Mouse (Mus musculus): ENCODE results near the gene Ackr3.

Gene Ackr3

GRCm38 (mm10) chr1:90230611-90231010 is 26.8 kb downstream of the Ackr3 start:
- no peak for DNase-seq (ENCODE audit: low spot score)

- DNase-seq (ENCODE audit: low spot score) = no peak
These were observed 28.1 kb downstream of the Ackr3 start for GRCm38 (mm10) chr1:90231591-90232490.

GRCm38 (mm10) chr1:90232491-90232885 is 28.7 kb downstream of the Ackr3 start:
- no peak for DNase-seq (ENCODE audit: low spot score)

DNA sequence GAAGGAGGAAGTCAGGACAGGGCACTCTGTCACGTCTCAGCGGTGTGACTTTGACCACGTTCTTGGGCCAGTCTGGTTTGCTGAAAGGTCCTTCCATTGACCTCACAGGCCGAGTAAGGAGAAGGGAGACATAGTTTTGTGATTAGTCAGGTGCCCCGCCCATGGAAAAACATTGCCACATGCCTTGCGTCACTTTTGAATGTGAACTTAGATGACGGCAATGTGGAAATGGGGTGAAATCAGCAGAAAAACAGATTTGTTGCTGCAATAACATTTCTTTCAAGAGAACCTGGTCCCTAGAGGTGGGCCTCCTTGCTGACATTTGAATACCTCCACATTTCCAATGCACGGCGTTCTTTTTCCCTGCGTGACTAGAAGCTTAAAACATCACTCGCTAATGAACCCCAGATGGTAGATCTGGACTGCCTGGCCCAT is 30.9 kb downstream of the Ackr3 start:
- no peak for DNase-seq (ENCODE audit: low spot score)

GRCm38 (mm10) chr1:90236640-90237039 is 32.9 kb downstream of the Ackr3 start:
- no peak for DNase-seq (ENCODE audit: low spot score)

GRCm38 (mm10) chr1:90238095-90238888 is 34.5 kb downstream of the Ackr3 start:
- DNase-seq (ENCODE audit: low spot score) = no peak

DNA sequence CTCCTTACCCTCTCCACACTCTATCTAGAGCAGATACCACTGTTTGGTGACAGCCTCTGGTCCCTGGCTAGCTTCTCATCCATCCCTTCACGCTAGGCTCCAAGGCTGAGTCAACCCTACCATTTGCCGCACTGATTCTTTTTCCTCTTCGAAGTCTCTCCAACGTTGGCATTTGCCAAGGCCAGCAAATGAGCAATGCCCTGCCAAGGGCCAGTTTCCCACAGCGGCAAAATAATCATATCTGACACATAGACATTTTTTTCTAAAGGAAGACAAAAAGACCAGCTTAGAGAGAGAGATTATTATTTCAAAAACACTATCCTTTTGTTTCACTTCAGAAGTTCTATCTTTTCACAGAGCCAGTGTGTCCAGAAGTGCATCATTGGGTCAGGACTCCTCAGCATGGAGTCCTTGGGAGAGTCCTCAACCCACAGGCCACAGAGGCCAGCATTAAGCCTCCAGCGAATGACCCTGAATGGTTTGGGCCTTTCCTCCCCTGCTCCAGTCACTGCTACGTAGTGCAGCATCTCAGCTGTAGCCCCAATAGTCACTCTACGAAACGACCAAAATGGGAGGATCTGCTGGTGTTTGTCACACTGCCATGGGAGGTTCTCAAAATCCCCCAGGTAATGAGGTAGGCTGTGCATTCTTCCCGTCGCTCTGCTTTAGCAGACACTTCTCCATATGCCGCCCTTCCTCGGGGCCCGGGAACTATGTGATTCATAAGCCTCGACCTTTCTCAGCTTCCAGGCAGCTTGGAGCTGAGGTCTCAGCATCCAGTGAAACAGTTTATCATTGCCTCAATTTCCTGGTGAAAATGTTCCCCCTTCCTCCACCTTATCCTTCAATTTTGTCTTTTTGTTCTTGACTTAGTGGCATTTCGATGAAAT is 35.8 kb downstream of the Ackr3 start:
- DNase-seq (ENCODE audit: low spot score) = no peak

DNA sequence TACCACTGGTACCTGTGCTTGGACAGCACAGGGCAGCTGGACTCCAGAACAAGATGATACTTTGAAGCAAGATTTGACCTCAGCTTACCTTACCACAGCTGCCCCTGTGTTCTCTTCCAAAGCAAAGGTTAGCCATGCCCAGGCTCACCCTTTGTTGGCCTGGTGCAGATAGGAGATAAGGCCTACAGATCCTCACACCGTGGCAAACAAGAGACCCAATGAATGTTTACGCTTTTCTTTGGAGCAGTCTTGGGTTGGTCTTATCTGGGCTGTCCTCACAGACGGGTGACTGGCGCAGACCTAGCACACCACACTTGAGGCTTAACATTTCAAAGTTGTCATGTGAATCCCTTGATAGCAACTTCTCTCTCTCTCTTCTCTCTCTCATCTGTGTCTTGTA is 36.5 kb downstream of the Ackr3 start:
- no peak for DNase-seq (ENCODE audit: low spot score)

DNA sequence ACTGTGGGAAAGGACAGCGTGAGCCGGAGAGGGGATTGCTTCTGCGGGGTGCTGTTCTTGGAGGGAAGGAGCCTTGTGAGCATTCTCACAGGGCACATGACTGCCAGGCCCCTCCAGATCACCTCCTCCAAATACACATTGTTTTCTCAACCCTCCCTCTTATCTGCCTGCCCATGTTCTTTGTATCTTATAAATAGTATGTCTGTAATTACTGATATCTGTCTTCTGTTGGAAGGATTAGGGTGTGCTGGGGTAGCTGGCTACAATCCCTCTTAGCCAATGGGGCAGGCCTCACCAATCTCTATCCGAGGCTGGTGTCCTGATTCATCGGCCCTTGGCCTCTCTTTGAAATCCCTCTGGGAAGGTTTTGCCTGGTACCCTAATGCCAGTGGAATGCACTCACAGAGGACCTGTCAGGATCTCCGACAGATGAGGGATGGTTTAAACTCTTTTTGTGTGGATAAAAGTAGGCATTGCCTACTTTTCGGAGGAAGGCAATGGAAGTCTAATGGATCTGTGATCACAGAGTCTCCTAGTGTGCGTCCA is 38.7 kb downstream of the Ackr3 start:
- no peak for DNase-seq (ENCODE audit: low spot score)

- DNase-seq (ENCODE audit: low spot score) = no peak
These were observed 40.8 kb downstream of the Ackr3 start for GRCm38 (mm10) chr1:90244537-90244936.

GRCm38 (mm10) chr1:90245533-90245932 is 41.8 kb downstream of the Ackr3 start:
- no peak for DNase-seq (ENCODE audit: low spot score)

- no peak for DNase-seq (ENCODE audit: low spot score)
These were observed 42.3 kb downstream of the Ackr3 start for GRCm38 (mm10) chr1:90246035-90246434.

GRCm38 (mm10) chr1:90246800-90247199 is 43.0 kb downstream of the Ackr3 start:
- no peak for DNase-seq (ENCODE audit: low spot score)

DNA sequence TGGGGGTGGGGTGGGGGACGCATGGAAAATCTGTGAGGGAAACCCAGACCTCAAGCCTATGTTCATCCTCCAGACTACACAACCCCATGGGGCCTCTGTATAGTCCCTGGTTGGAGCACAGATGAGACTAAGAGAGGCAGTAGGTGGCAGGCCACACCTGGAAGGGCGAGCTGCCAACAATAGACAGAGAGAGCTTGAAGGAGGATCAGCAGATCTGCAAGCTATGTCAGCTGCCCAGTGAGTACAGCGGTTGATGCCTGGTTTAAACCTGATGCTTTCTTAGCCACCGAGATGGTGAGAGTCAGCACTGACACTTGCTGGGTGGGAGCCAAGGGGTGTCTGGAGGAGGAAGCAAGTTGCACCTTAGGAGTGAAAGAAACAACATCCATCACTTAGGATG is 43.5 kb downstream of the Ackr3 start:
- DNase-seq (ENCODE audit: low spot score) = no peak

- no peak for DNase-seq (ENCODE audit: low spot score)
These were observed 44.2 kb downstream of the Ackr3 start for GRCm38 (mm10) chr1:90247756-90248541.

DNA sequence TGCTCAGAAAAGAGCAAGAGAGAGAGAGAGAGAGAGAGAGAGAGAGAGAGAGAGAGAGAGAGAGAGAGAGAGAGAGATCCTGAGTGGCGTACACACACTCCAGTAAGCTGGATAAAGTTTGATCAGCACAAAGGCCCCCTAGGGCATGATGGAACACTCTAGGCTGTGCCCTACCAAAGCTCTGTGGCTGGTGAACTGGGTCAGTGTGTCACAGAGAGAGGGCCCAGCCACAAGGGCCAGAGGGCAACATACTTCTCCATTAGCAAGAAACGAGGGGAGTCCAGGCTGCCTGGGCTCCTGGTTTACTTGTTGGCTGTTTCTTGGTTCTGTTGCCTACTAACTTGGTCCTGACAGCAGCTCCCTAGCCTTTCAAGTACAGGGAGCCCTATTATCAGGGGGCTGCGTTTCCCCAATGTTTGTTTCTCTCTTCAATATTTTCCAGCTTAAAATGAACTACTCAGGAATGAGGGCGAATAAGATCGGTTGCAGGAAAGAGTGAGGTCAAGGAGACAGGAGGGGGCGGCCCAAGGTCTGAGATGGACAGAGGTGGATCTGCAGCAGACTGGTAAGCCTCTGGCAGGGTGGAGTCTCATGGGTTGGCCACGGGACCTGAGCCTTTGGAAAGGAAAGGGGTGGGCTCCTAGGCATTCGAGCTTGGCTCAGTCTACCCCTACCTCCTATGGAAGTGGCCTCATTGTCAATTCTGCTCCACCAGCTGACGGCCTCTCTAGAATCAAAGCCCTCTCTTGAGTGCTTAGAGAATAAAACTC is 45.4 kb downstream of the Ackr3 start:
- no peak for DNase-seq (ENCODE audit: low spot score)

DNA sequence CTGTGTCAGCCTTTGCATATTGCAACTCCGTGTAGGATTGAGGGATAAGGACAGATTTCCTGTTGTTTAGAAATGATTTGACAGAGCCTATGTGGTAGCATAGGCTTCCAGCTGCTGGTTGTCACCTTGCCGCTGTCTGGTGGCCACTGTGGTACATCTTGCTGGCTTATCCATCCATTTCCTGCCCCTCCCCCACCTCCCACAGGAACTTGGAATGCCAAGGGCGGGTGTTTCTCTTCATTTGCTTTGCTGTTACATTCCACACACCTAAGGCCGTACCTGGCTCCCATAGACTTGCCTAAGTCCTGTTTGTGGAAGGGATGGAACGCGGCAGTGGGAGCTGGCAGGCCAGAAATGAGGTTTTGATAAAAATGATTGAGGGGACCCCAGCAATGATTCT is 46.6 kb downstream of the Ackr3 start:
- DNase-seq (ENCODE audit: low spot score) = no peak

DNA sequence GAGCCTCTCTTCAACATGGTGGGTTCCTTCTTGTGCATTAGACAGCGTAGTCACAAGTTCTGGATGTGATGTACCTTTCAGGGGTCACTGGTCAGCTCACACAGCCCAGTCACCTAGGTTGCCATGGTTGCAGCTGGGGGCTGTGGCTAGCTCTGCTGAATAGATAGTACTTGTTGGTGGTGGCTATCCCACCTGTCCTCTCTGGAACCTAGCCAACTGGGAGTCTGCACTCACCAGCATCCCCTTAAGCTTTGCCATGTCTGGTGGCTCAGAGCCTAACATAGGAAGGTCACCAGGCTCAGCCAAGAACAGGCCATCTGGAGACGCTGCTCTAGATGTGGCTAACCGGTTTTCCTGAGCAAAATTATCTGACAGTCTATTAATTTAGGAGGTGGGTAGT is 47.4 kb downstream of the Ackr3 start:
- DNase-seq (ENCODE audit: low spot score) = no peak

DNA sequence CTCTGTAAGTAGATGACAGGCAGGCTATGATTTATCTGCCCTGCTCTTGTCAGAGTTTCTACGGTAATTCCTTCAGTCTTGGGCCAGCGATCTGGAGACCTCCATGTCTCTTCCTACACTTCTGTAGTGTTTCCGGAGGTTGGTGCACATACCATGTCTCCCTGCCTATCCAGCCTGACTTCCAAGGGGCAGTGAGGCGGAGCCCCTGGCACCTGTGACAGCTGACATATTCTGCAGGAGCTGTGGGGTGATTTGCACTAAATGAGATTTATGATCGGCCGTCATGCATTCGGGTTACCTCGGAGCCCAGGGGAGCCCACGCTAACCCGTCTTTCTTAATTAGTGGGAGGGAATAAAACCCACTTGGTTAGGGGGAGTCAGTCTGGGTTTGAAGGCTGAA is 49.7 kb downstream of the Ackr3 start:
- no peak for DNase-seq (ENCODE audit: low spot score)

DNA sequence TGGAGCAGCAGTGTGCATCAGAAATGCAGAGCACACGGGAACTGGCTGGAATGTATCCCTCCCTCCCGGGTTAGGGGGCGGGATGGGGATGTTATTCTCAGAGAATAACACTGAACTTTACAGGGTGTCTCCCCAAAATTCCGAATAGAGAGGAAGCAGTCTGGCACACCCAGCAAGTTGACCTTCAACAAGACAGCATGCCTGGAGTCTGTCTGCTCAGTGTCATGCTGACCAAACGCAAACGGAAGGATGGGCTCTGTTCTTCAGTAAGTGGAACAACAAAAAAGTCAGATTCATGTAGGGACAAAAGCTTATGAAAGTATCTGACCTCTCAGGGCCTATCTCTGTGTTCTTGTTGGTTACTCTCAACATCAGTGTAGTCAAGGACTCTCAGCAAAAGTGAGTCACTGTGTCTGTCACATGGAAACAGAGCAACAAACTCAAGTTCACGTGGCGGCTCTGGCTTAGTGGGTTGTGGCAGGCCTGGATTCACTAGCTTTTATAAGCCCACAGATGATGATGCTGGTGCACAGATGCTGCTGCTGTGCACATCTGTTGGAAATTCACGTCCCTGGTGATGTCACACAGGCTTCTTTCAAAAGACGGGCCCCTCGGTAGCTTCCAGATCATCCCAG is 54.6 kb downstream of the Ackr3 start:
- DNase-seq (ENCODE audit: low spot score) = peak; percentile 57

Data from ovary, adult 18-20 months (tissue).